Mouse (Mus musculus): ENCODE results near the gene Gnl2. TPM values are rescaled to one million over a fixed set of nuclear protein-coding genes. Genes with fewer than 3 reads are reported as not detected.
A peak's percentile ranks its signal among the peaks of the same experiment; 100 is the strongest.

Gnl2 gene
- polyA plus RNA-seq, 1 experiment from 2014 or later = 86.2 TPM

GRCm38 (mm10) chr4:125065517-125066307, 49.3 kb downstream of the Gnl2 start, which contains the start of gene Dnali1:
Gene Dnali1, minus strand, starts transcription at chr4:125065703.
- peaks cover 25% of the 10 kb centered on the region for H3K36me3 ChIP-seq
- 2% methylated on average over 26 of the region's 26 CpGs for WGBS
- no peaks in the 10 kb centered on the region for H3K9me3 ChIP-seq
- peak within 1 kb of the TSS; percentile 97 for H3K4me3 ChIP-seq
- H3K27ac ChIP-seq = peak within 1 kb of the TSS; percentile 87
- peaks cover 7% of the 10 kb centered on the region for H3K4me1 ChIP-seq
- DNase-seq (ENCODE audit: low spot score) = peak; percentile 88
- H3K27me3 ChIP-seq (ENCODE audit: insufficient read depth, poor library complexity, severe bottlenecking) = peaks cover 9% of the 10 kb centered on the region

GRCm38 (mm10) chr4:125066490-125067370, 50.3 kb downstream of the Gnl2 start, which contains the start of gene Snip1:
Gene Snip1, plus strand, starts transcription at chr4:125066672.
- H3K27me3 ChIP-seq (ENCODE audit: insufficient read depth, poor library complexity, severe bottlenecking) = peaks cover 9% of the 10 kb centered on the region

GRCm38 (mm10) chr4:125077700-125078099, 61.3 kb downstream of the Gnl2 start:
- Histone ChIP-seq H3K36me3 (peaks cover 55% of the 10 kb centered on the region), H3K4me3 (no peak overlapping the region), H3K27ac (no peak overlapping the region), H3K9me3 (no peaks in the 10 kb centered on the region), H3K27me3 (ENCODE audit: insufficient read depth, poor library complexity, severe bottlenecking) (no peaks in the 10 kb centered on the region), H3K4me1 (no peaks in the 10 kb centered on the region)
- WGBS = 88% methylated on average over 2 of the region's 2 CpGs
- no peak for DNase-seq (ENCODE audit: low spot score)

More at GRCm38 (mm10) chr4:125066490-125067370, 50.3 kb downstream of the Gnl2 start, which contains the start of gene Snip1:
- no peaks in the 10 kb centered on the region for H3K9me3 ChIP-seq
- peaks cover 7% of the 10 kb centered on the region for H3K4me1 ChIP-seq
- H3K36me3 ChIP-seq = peaks cover 36% of the 10 kb centered on the region
- H3K27ac ChIP-seq = peak within 1 kb of the TSS; percentile 87
- peak; percentile 97 for DNase-seq (ENCODE audit: low spot score)
- WGBS = under 1% methylated on average over 78 of the region's 78 CpGs
- H3K4me3 ChIP-seq = peak within 1 kb of the TSS; percentile 97

- WGBS = 93% methylated on average over 2 of the region's 2 CpGs
- H3K4me3 ChIP-seq = no peak overlapping the region
- H3K4me1 ChIP-seq = 0 out of 2 replicates have a peak, but pooled peaks cover 1% of the 10 kb centered on the region
- no peaks in the 10 kb centered on the region for H3K27me3 ChIP-seq (ENCODE audit: insufficient read depth, poor library complexity, severe bottlenecking)
- H3K36me3 ChIP-seq = peaks cover 45% of the 10 kb centered on the region
- no peak for DNase-seq (ENCODE audit: low spot score)
- no peaks in the 10 kb centered on the region for H3K9me3 ChIP-seq
- H3K27ac ChIP-seq = no peak overlapping the region
These were observed 62.3 kb downstream of the Gnl2 start for GRCm38 (mm10) chr4:125078698-125079097.

GRCm38 (mm10) chr4:125084403-125085345, 68.3 kb downstream of the Gnl2 start, which contains the start of gene Meaf6:
Gene Meaf6, plus strand, starts transcription at chr4:125085134.
- H3K4me1 ChIP-seq = peaks cover 16% of the 10 kb centered on the region
- no peaks in the 10 kb centered on the region for H3K9me3 ChIP-seq
- WGBS = 2% methylated on average over 63 of the region's 63 CpGs
- H3K36me3 ChIP-seq = peaks cover 34% of the 10 kb centered on the region
- peak within 1 kb of the TSS; percentile 98 for H3K27ac ChIP-seq
- no peaks in the 10 kb centered on the region for H3K27me3 ChIP-seq (ENCODE audit: insufficient read depth, poor library complexity, severe bottlenecking)
- DNase-seq (ENCODE audit: low spot score) = peak; percentile 92
- H3K4me3 ChIP-seq = peak within 1 kb of the TSS; percentile 80

GRCm38 (mm10) chr4:125085346-125085841, 69.0 kb downstream of the Gnl2 start:
- DNase-seq (ENCODE audit: low spot score) = peak; percentile 87
- H3K4me3 ChIP-seq = peak overlapping the region; percentile 80
- H3K27ac ChIP-seq = peak overlapping the region; percentile 98
- H3K4me1 ChIP-seq = peaks cover 16% of the 10 kb centered on the region
- under 1% methylated on average over 45 of the region's 45 CpGs for WGBS
- H3K36me3 ChIP-seq = peaks cover 42% of the 10 kb centered on the region
- no peaks in the 10 kb centered on the region for H3K27me3 ChIP-seq (ENCODE audit: insufficient read depth, poor library complexity, severe bottlenecking)
- H3K9me3 ChIP-seq = no peaks in the 10 kb centered on the region

- H3K27me3 ChIP-seq (ENCODE audit: insufficient read depth, poor library complexity, severe bottlenecking) = no peaks in the 10 kb centered on the region
- no peaks in the 10 kb centered on the region for H3K9me3 ChIP-seq
- WGBS = 87% methylated on average over 5 of the region's 5 CpGs
- no peaks in the 10 kb centered on the region for H3K4me1 ChIP-seq
- no peak for DNase-seq (ENCODE audit: low spot score)
- H3K4me3 ChIP-seq = no peak overlapping the region
- peaks cover 52% of the 10 kb centered on the region for H3K36me3 ChIP-seq
- H3K27ac ChIP-seq = no peak overlapping the region
These were observed 76.6 kb downstream of the Gnl2 start for GRCm38 (mm10) chr4:125093031-125093430.

GRCm38 (mm10) chr4:125096066-125096465, 79.7 kb downstream of the Gnl2 start:
- H3K4me1 ChIP-seq = no peaks in the 10 kb centered on the region
- no peaks in the 10 kb centered on the region for H3K9me3 ChIP-seq
- DNase-seq (ENCODE audit: low spot score) = no peak
- no peaks in the 10 kb centered on the region for H3K27me3 ChIP-seq (ENCODE audit: insufficient read depth, poor library complexity, severe bottlenecking)
- H3K27ac ChIP-seq = no peak overlapping the region
- H3K36me3 ChIP-seq = peaks cover 24% of the 10 kb centered on the region
- 90% methylated on average over 5 of the region's 5 CpGs for WGBS
- H3K4me3 ChIP-seq = no peak overlapping the region

GRCm38 (mm10) chr4:125097412-125097811, 81.0 kb downstream of the Gnl2 start:
- 80% methylated on average over 4 of the region's 4 CpGs for WGBS
- no peaks in the 10 kb centered on the region for H3K27me3 ChIP-seq (ENCODE audit: insufficient read depth, poor library complexity, severe bottlenecking)
- no peak overlapping the region for H3K27ac ChIP-seq
- peaks cover 18% of the 10 kb centered on the region; the same call in 1 of the 2 replicates for H3K36me3 ChIP-seq
- H3K4me3 ChIP-seq = no peak overlapping the region
- no peak for DNase-seq (ENCODE audit: low spot score)
- no peaks in the 10 kb centered on the region for H3K9me3 ChIP-seq
- no peaks in the 10 kb centered on the region for H3K4me1 ChIP-seq

- WGBS = 10% methylated on average over 8 of the region's 8 CpGs
- H3K27me3 ChIP-seq (ENCODE audit: insufficient read depth, poor library complexity, severe bottlenecking) = no peaks in the 10 kb centered on the region
These were observed 83.1 kb downstream of the Gnl2 start for GRCm38 (mm10) chr4:125099458-125099857.

GRCm38 (mm10) chr4:125101334-125101733, 84.9 kb downstream of the Gnl2 start:
- peaks cover 11% of the 10 kb centered on the region for H3K4me1 ChIP-seq
- WGBS = 72% methylated on average over 13 of the region's 13 CpGs
- peaks cover 34% of the 10 kb centered on the region for H3K36me3 ChIP-seq
- H3K4me3 ChIP-seq = no peak overlapping the region
- H3K27me3 ChIP-seq (ENCODE audit: insufficient read depth, poor library complexity, severe bottlenecking) = no peaks in the 10 kb centered on the region
- DNase-seq (ENCODE audit: low spot score) = no peak
- no peaks in the 10 kb centered on the region for H3K9me3 ChIP-seq
- H3K27ac ChIP-seq = no peak overlapping the region

More at GRCm38 (mm10) chr4:125099458-125099857, 83.1 kb downstream of the Gnl2 start:
- H3K36me3 ChIP-seq = peaks cover 22% of the 10 kb centered on the region
- no peak for DNase-seq (ENCODE audit: low spot score)
- H3K4me1 ChIP-seq = no peaks in the 10 kb centered on the region
- H3K27ac ChIP-seq = no peak overlapping the region
- no peaks in the 10 kb centered on the region for H3K9me3 ChIP-seq
- no peak overlapping the region for H3K4me3 ChIP-seq
